Mouse (Mus musculus) retina, adult 2 months (tissue): Measurements from ENCODE around the gene Lrfn2.

Source experiments
- DNase-seq: peaks from one replicate; pipeline ENCODE4 v3.0.0-alpha.2; 2012; ENCODE audit warnings: low read depth, low spot score

Gene Lrfn2

GRCm38 (mm10) chr17:49033686-49034250 is 101.6 kb downstream of the Lrfn2 start:
- DNase-seq, result no peak

GRCm38 (mm10) chr17:49035052-49035451 is 102.9 kb downstream of the Lrfn2 start:
- no peak for DNase-seq

- DNase-seq, result no peak
Measured at GRCm38 (mm10) chr17:49037163-49037950, 105.2 kb downstream of the Lrfn2 start.

GRCm38 (mm10) chr17:49043806-49044640 is 111.8 kb downstream of the Lrfn2 start:
- no peak for DNase-seq

- DNase-seq, result no peak
Measured at GRCm38 (mm10) chr17:49047921-49048320, 115.7 kb downstream of the Lrfn2 start.

- no peak for DNase-seq
Measured at GRCm38 (mm10) chr17:49051231-49051630, 119.1 kb downstream of the Lrfn2 start.

GRCm38 (mm10) chr17:49061141-49061540 is 129.0 kb downstream of the Lrfn2 start:
- DNase-seq, result no peak

- no peak for DNase-seq
Measured at GRCm38 (mm10) chr17:49063789-49064188, 131.6 kb downstream of the Lrfn2 start.

GRCm38 (mm10) chr17:49064526-49064925 is 132.3 kb downstream of the Lrfn2 start:
- DNase-seq, result no peak

- DNase-seq, result no peak
Measured at GRCm38 (mm10) chr17:49065050-49065449, 132.9 kb downstream of the Lrfn2 start.

- no peak for DNase-seq
Measured at GRCm38 (mm10) chr17:49066748-49067147, 134.6 kb downstream of the Lrfn2 start.

- DNase-seq, result no peak
Measured at GRCm38 (mm10) chr17:49078168-49078567, 146.0 kb downstream of the Lrfn2 start.

- DNase-seq, result no peak
Measured at GRCm38 (mm10) chr17:49079647-49080046, 147.5 kb downstream of the Lrfn2 start.

- no peak for DNase-seq
Measured at GRCm38 (mm10) chr17:49083594-49084380, 151.6 kb downstream of the Lrfn2 start.

- no peak for DNase-seq
Measured at GRCm38 (mm10) chr17:49085111-49085510, 152.9 kb downstream of the Lrfn2 start.

- DNase-seq, result no peak
Measured at GRCm38 (mm10) chr17:49096781-49097544, 164.8 kb downstream of the Lrfn2 start.

GRCm38 (mm10) chr17:49111399-49111798 is 179.2 kb downstream of the Lrfn2 start:
- DNase-seq, result no peak

GRCm38 (mm10) chr17:49111911-49112310 is 179.7 kb downstream of the Lrfn2 start:
- no peak for DNase-seq

- DNase-seq, result no peak
Measured at GRCm38 (mm10) chr17:49113336-49113735, 181.2 kb downstream of the Lrfn2 start.

- DNase-seq, result peak; percentile 33
Measured at GRCm38 (mm10) chr17:49124166-49124565, 192.0 kb downstream of the Lrfn2 start.

GRCm38 (mm10) chr17:49124642-49125041 is 192.5 kb downstream of the Lrfn2 start:
- no peak for DNase-seq
